Mouse (Mus musculus): ENCODE measurements at regions not wholly inside any gene's neighbourhood (a gene's known extent, or its start where the extent isn't known, plus 50 kb on each side); places are given as distances from the start of the nearest gene placed in this dataset.

DNA sequence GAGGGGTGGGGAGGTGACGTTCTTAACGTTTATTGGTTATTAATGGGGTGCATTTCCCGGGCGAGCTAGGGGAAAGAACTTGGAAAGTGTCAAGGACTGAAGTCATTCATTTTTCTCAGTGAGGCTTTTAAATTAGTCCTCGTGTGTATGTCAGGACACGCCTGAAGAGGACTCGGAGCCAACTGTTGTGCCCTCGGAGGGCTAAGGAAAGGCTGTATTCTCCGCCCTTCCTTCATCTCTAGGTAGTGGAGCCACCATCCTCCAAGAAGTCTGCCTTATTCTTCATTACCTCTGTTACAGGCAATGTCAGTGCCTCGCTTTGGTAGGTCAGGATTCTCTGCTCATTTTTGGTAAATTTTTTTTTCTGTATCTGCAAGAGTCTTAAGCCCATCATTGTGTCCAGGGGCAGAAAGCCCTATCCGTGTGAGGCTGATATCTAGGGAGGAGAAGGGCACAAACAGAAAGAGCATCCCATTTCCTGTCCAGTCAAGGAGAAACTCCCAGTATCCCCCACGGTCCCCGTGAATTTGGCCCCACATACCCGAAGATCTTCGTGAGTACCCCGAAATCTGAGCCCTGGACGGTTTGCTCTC is 84.2 kb upstream of the Calm2 start:
- no peak for DNase-seq (ENCODE audit: low spot score in 2 of 2)

DNA sequence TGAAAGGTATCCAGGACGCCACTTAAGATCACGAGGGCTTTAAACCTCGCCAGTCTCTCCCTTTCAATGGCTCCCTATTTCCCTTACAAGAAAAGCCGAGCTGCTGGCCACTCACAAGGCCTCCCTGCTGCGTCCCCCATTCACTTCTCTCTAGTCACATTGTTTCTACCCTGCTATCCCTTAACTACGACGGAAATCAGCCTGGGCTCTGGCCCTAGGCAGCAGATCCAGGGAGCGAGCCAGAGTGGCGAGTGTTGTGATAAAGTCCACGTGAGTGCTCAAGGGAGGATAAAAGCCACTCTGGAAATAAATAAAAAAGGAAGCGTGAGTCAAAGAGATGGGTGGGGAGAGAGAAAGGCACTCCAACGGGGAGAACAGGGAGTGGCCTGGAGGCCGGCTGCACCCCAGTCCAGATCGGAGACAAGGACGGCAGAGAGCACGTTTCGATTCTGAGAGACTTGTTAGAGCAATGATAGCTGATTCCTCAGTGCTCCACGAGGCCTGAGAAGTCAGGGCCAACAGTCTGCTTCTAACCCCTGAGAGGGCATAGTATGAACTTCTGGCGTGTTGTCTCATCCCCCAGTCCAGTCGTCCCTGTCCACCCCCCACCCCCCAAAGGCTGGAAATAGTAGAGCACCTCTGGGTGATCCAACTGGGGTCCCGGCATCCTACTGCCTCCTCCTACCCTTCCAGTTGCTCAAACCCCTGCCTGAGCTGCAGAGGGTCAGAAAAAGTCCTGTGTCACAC is 84.8 kb upstream of the Calm2 start:
- DNase-seq (ENCODE audit: low spot score in 2 of 2) = peak in 1 of 2 experiments; percentile 12

DNA sequence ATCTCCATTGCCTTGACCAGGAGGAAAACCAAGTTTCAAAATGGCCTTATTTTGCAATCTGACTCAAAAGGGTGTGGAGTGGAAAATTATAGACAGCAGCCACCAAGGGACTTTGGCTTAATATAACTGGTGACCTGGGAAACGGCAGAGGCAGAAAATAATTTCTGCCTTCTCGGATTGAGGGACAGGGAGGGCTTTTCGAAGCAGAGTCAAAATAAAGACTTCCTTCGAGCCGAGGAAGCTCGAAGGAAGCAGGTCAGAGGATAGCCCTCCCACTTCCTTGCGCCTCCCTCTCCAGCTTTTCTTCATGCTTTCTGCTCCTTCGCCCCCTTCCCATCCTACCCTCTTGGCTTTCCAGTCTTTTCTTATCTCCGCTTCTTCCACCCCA is 85.4 kb upstream of the Calm2 start:
- no peak for DNase-seq (ENCODE audit: low spot score in 2 of 2)

DNA sequence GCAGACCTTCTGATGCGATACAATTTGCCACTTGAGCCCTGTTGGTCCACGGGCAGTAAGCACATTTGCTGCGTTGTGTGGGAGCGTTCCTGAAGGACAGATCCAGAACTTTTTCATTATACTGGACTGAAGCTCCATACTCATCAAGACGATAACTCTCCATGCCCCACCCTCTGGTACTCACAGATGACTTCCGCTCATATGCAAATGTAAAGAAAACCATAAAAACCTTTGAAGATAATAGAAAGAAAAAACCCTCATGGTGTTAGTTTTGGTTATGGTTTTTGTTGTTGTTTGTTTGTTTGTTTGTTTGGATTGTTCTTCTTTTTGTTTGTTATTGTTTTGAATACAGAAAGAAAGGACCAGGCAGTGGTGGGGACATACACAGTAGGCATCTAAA is 86.0 kb upstream of the Calm2 start:
- DNase-seq (ENCODE audit: low spot score in 2 of 2) = no peak

DNA sequence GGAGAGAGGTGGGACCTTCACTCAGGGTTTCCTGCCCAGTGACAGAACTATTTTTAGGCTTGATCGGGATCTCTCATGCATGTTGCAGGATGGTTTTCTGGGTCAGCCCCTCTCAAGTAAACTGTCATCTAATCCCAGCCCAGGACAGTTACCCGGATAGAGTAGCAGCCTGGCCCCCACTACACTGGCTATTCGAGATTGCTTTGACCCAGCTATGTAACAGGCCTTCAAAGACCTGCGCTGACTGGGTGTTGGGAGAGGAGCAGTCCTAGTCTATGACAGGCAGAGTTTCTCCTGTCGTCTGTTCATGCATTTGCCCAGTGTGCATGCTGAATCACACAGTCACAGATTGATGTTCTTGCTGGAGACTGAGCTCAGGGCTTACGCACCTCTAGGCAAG is 86.2 kb upstream of the Epcam start:
- DNase-seq (ENCODE audit: low spot score in 2 of 2) = no peak

DNA sequence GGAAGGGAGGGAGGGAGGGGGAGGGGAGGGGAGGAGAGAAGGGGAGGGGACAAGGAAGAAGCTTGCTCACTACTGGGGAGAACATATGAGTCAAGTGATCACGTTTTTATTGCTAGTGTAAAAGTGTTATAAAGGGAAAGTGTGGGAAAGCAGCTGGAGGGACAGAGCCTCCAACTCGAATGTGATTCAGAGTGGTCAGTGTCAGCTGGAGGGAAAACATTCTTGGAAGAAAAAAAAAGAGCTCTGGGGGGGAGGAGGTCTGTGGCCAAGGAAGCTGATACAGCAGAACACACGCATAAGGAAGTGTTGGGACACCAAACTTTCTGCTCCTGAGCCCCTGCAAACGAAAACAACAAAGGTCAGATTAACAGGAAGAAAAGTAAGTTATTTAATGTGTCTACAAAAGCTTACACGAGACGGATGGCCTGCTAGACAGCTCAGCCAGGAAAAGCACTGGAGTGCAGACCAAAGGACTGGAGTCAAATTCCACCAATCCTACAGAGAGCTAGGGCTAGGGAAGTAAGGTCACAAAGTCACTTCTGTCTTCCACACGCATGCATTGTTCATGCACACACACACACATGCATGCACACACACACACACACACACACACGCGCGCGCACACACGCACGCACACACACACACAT is 85.1 kb upstream of the Epcam start:
- DNase-seq (ENCODE audit: low spot score in 2 of 2) = no peak

DNA sequence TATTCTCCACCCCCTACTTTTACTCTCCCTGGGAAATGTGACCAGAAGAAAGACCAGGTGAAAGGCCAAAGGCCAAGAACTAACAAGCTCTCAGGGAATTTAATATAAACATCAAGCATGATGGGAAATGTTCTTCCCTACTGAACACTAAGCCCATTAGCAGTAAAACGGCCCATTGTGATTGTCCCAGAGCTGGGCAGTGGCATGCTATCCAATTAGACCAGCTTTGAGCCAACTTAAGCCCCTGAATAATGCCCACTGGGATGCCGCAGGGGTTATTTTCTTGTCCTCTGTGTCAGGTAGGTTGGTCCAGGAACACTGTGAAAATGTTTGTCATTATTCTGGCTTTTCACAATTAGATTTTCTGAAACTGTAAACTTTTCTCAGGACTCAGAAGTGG is 81.2 kb upstream of the Epcam start:
- DNase-seq (ENCODE audit: low spot score in 2 of 2) = no peak

DNA sequence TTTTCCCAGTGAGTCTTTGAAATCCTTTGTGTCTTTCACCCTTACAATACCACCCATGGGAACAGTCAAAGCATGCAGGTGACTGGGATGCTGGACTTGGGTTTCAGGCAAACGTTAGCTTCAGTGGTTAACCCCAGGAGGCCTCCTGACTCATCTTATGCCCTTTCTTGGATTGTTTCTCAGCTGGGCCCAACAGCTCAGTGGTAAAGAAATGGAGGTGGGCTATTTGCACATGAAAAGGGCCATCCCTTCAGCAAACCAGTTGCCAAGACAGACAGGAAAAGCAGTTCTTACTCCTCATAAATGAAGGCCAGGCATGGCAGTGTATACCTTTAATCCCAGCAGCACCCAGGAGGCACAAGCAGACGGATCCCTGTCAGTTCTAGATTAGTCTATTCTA is 77.4 kb upstream of the Epcam start:
- no peak for DNase-seq (ENCODE audit: low spot score in 2 of 2)

DNA sequence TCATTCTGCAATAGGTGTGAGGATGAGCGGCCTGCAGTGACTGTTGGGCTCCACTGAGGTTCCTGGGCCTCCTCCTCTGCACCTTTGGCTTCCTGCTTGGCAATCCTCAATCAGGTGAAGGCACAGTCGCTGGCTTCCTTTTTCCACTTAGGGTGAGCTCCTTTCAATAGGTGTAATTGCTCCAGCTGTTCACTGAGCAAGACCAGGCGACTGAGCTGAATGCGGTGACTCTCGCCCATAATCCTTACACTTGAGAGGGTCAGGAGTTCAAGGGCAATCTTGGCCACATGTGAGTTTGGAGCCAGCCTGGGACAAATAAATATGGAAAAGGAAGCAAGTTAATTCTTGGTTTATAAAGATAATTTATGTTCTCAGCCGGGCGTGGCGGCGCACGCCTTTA is 76.1 kb upstream of the Epcam start:
- no peak for DNase-seq (ENCODE audit: low spot score in 2 of 2)

DNA sequence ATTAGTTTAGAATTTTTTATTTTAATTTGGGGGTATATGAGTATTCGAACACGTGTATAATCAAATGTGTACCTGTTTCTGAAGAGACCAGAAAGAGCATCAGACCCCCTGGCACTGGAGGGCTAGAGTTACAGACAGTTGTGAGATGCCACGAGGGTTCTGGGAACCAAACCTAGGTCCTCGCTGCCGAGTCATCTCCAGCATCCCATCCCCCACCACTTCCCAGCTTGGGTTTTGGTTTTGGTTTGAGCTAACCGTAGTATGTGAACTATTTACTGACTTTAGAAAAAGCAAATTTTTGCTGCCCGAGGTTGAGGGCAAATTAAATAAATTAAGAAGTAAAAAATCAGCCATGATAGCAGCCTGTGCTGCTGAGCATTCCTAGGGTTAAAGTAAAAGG is 74.9 kb upstream of the Epcam start:
- DNase-seq (ENCODE audit: low spot score in 2 of 2) = no peak

DNA sequence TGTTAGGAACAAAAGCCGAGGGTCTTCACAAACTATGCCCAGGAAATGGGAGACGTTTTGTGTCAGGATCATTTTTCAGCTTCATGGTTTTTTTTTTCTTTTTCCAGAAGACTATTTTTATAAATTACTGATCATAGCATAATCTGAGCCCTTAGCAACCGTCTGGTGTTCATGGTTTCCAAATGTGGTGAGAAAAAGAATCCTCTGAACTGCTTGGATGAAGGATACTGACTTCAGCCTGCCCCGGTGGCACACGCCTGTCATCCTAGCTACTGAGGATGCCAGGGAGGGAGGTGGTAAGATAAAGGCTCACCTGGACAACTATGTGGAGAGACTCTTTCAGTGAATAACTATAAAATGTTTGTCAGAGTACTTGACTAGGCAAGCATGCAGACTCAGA is 72.4 kb upstream of the Epcam start:
- DNase-seq (ENCODE audit: low spot score in 2 of 2) = no peak

DNA sequence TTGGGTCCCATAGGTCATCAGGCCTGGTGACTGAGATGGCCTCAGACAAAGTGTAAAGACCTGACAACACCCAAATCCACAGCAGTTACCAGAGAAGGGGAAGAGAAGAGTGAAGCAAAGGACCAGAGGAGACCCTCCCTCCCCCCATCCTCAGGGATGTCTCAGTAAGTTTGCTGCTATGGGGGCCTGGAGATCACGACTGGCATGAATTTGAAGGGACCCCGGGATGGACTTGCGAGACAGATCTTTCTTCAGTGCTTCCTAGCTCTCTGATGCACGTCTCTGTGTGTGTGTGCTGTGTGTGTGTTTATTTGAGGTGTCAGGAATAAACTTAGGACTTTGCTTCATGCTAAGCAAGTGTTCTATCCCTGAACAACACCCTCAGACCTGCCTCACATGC is 70.1 kb upstream of the Epcam start:
- DNase-seq (ENCODE audit: low spot score in 2 of 2) = no peak

DNA sequence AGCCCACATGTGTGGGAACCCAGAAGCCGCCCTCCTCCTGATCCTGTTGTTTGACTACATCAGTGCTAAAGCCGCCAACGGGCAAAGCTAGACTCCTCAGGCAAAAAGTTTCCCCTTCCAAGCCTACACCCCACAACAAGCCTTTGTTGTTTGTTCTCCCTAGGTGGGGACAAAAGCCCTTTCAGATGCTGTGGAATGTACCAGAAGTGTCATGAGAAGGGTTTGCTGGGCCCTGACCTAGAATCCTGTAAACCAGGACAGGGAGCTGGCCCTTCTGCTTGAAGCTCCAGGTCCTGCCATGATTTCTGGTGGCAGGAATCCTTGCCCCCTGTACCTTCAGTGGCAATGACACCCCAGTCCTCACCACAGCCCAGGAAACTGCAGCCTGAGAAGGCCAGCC is 69.5 kb upstream of the Epcam start:
- DNase-seq (ENCODE audit: low spot score in 2 of 2) = no peak

DNA sequence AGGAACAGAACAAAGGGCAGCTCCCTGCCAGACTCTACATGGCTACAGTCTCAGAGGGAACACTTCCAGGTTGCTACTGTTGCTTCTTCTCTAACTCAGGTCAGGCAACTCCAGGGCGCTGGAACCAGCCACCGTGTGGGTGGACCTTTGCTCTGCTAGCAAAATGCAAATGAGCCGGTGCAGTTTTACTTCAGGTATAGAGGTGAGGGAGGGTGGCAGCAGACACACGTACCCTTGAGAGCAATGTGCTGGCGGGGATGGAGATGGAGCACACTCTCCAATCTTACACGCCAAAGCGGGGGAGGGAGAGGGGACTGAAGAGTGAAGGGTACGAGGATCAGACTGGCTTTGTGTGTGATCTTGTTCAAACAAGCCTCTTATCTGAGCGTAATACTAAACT is 68.8 kb upstream of the Epcam start:
- no peak for DNase-seq (ENCODE audit: low spot score in 2 of 2)

DNA sequence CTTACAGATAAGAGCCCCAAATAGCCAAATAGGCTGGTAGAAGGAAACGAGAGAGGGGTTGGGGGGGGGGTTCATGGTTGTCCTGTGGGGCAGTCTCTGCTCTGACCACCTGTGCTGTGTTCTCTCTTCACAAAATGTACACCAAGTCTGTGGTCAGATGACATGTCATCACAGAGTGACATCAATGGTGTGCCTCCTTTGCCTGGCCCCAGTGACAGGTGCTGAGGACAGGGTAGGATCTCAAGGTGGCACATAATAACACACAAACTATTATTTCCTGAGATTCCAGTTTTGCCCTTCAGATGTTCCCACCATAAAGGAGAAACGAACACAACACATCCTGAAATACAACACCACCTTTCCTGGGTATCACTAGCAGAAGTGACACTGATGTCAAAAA is 68.3 kb upstream of the Epcam start:
- DNase-seq (ENCODE audit: low spot score in 2 of 2) = no peak

DNA sequence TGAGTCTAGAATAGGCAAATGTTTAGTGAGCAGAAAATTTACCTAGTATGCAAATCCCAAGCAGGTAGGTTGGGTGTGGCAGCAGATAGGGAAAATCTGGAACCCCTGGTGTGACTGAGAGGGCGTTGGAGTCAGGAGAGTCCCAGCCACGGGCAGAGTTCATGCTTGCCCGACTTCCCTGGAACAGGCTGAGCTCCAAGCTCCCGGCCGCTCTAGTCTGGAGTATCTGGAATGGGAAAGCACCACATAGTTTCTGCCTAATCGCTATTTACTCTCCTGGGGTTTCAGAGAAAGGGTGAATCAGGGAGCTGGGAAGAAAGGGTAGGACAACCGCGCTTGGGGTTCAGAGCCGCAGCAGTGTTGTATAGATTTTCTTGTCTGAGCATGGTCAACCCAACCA is 65.8 kb upstream of the Epcam start:
- DNase-seq (ENCODE audit: low spot score in 2 of 2) = no peak

DNA sequence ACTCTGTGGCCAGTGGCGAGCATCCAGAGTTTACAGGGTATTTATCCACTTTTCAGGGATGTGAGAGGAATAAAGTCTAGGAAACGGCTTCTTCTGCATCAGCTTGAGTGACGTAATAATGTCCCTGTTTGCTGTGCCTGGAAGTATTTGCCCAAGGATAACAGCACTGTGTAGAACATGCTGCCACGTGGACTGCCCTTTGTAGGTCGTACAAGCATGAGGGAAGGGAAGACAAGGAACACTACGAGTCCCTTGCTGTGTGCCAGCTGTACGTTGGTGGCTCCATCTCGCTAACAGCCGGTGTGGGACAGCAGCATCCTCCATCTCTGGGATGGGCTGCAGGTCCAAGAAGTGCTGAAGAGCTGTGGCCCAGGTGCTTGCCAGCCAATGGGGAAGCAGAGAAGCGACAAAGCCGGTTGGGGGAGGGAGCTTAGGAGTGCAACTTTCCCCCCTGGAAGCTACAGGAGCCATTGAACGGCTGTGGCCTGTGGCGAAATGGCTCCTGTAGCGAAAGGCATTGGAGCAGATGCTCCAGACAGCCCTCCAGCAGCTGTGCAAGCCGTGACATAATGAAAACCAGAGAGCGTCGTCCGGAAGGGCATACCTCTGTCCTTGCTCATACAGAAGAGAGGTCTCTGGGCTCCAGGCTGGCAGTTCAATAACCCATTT is 65.0 kb upstream of the Epcam start:
- no peak for DNase-seq (ENCODE audit: low spot score in 2 of 2)

DNA sequence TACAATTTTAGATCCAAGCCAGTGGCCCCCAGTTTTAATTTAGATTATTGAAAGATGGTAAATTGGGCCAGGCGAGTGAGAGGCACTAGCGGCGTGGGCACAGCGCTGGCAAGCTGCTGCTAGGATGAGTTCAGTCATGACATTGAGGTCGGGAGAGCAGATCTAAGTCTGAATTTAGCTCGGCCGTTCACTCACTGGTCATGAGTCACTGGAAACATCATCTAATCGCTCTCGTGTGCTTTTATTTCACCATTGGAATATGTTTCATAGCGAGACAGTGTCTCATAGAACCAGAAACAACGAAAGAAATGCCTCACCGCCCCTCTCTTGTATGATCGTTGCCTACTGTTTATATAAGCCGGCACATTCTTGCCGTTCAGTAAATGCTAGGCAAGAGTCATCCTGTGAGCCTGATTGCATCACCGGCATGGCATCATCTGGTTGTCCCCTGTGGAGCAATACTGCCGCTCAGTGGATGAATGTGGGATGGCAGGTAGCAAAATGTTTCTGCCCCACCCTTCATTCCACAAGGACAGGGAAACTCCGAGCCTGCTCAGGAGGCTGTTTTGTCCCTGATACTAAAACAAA is 64.3 kb upstream of the Epcam start:
- DNase-seq (ENCODE audit: low spot score in 2 of 2) = peak; percentile 98 to 99

DNA sequence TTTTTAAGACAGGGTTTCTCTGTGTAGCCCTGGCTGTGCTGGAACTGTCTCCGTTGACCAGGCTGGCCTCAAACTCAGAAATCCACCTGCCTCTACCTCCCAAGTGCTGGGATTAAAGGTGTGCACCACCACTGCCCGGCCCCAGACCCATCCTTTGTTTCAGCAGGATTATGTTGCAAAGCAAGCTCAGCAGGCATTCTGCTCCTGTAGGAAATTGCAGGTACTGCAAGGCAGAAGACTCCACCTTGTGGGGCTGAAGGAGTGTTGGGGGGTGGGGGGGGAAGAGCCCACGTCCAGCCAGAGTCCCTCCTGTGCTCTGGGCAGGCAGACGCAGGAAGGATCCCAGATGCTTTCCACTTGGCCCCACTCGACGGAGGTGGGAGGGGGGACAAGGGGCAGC is 52.2 kb upstream of the Epcam start:
- no peak for DNase-seq (ENCODE audit: low spot score in 2 of 2)

DNA sequence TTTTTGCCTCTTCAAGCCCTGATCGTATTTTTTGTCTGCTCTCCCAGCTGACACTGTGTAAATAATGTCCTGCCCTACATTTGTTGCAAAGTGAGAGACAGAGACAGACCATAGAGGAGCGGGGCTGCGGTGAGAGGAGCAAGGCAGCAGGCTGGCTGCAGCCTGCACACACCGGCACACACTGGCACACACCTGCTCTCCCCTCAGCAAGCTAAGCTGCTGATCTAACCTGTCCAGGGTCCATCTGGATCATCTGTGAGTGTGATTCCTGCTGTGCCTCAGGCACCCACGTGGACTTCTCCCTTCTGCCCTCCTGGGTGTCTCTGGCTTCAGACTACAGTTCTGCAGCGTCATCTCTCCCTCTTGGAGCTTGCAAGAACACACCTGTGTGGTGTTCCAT is 50.4 kb upstream of the Epcam start:
- no peak for DNase-seq (ENCODE audit: low spot score in 2 of 2)
